Mouse (Mus musculus) hindbrain, embryonic 16.5 days (tissue): ENCODE measurements around the gene Gm21885. TPM values are rescaled to one million over a fixed set of nuclear protein-coding genes. Genes with fewer than 3 reads are reported as not detected.

Source experiments
- ATAC-seq: fragments of 200-750 bp; cut with Nextera tagmentation; 2 replicates; pipeline ENCODE4 v1.8.0; 2017; ENCODE audit warnings: moderate TSS enrichment, moderate library complexity
- H3K27ac ChIP-seq: fragments of 300-500 bp; sonication (generic); 2 replicates; pipeline ENCODE4 v1.5.1; 2014; ENCODE audit warnings: low read depth, mild to moderate bottlenecking, control low read depth, low read length, moderate library complexity
- H3K27me3 ChIP-seq: fragments of 300-500 bp; sonication (generic); replicated peaks from 2 replicates; pipeline ENCODE4 v1.6.1; 2014; ENCODE audit warnings: low read length; ENCODE audit not compliant: control insufficient read depth, insufficient read depth
- H3K36me3 ChIP-seq: fragments of 300-500 bp; sonication (generic); 2 replicates; pipeline ENCODE4 v1.6.1; 2014; ENCODE audit warnings: mild to moderate bottlenecking, low read length, moderate library complexity, mixed read lengths; ENCODE audit not compliant: control insufficient read depth, insufficient read depth
- H3K4me1 ChIP-seq: fragments of 300-500 bp; sonication (generic); 2 replicates; pipeline ENCODE4 v1.6.1; 2014; ENCODE audit warnings: low read depth, low read length; ENCODE audit not compliant: control insufficient read depth, insufficient read depth
- H3K4me2 ChIP-seq: fragments of 300-500 bp; sonication (generic); 2 replicates; pipeline ENCODE4 v1.6.1; 2014; ENCODE audit warnings: mild to moderate bottlenecking, low read length, control low read depth, moderate library complexity
- H3K4me3 ChIP-seq: fragments of 300-500 bp; sonication (generic); 2 replicates; pipeline ENCODE4 v1.5.1; 2014; ENCODE audit warnings: mild to moderate bottlenecking, low read length, control low read depth, moderate library complexity
- H3K9ac ChIP-seq: fragments of 300-500 bp; sonication (generic); 2 replicates; pipeline ENCODE4 v1.6.1; 2014; ENCODE audit warnings: low read depth, mild to moderate bottlenecking, control low read depth, low read length, moderate library complexity
- H3K9me3 ChIP-seq: fragments of 300-500 bp; sonication (generic); 2 replicates; pipeline ENCODE4 v1.6.1; 2014; ENCODE audit warnings: mild to moderate bottlenecking, low read length, moderate library complexity; ENCODE audit not compliant: control insufficient read depth
- WGBS: fragments of 180-500 bp; shearing (Covaris S2); extraction: QIAGEN DNeasy Blood & Tissue Kit; methylation state at CpG from one replicate; pipeline ENCODE4 v1.1.7; 2014; 5-methylcytosine and 5-hydroxymethylcytosine counted together
- polyA plus RNA-seq: library from polyadenylated mRNA; unstranded; fragments of >200 nt; fragmentation: Nextera tagmentation; extraction: Ambion mirVana; gene quantifications from 2 replicates; pipeline ENCODE4 v1.2.1, GENCODE M21; 2015

The Gm21885 gene
- polyA plus RNA-seq, 1 experiment from 2014 or later: not detected

DNA sequence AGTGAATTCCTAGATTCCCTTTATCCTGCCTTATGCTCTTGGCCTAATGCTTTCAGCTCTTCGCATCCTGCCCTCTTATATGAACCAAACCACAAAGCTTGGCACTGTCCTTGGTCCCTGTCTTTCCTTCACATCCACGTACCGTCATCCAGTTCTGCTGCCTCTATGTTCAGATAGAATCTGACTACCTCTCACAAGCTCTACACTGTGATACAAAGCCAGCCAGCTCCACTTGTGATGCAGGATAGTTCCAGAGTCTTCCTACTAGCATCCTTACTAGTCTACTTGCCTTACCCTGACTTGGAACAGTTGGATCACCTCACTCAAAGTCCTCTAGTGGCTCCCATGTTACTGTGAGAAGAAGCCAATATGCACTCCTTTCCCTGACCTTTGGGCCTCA lies 48.5 kb downstream of the Gm21885 start:
- no peak overlapping the region for H3K4me2 ChIP-seq

DNA sequence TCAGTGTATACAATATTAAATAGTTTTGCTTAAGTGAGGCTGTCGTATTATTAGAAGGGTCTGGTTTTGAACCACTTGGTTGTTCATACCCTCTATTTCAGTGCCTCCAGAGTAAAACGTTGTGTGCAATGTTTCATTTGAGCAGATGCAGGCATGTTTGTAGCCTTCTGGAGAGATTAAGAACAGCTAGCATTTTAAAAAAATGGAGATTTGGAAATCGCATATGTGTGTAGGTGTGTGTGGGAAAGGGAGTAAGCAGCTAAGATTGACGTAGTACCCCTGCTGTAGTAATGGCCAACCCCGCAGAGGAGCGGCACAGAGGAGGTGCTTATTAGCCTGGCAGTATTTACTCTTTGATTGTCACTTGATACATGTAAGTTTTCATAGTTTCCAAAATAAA lies 51.1 kb downstream of the Gm21885 start:
- H3K4me2 ChIP-seq: no peak overlapping the region
- peaks cover 12% of the 10 kb centered on the region for H3K36me3 ChIP-seq
- WGBS: 93% methylated on average over 6 of the region's 6 CpGs
- no peaks in the 10 kb centered on the region for H3K27me3 ChIP-seq
- ATAC-seq: no peak
- no peaks in the 10 kb centered on the region for H3K9me3 ChIP-seq
- H3K4me3 ChIP-seq: no peak overlapping the region
- H3K4me1 ChIP-seq: peaks cover 25% of the 10 kb centered on the region
- no peak overlapping the region for H3K9ac ChIP-seq
- H3K27ac ChIP-seq: no peak overlapping the region

More for the DNA sequence above, 48.5 kb downstream of the Gm21885 start:
- H3K9me3 ChIP-seq: no peaks in the 10 kb centered on the region
- no peaks in the 10 kb centered on the region for H3K27me3 ChIP-seq
- H3K4me3 ChIP-seq: no peak overlapping the region
- no peak overlapping the region for H3K27ac ChIP-seq
- ATAC-seq: no peak
- H3K4me1 ChIP-seq: peaks cover 32% of the 10 kb centered on the region
- WGBS: 90% methylated on average over 3 of the region's 3 CpGs
- H3K36me3 ChIP-seq: peaks cover 6% of the 10 kb centered on the region; the same call in 1 of the 2 replicates
- no peak overlapping the region for H3K9ac ChIP-seq

DNA sequence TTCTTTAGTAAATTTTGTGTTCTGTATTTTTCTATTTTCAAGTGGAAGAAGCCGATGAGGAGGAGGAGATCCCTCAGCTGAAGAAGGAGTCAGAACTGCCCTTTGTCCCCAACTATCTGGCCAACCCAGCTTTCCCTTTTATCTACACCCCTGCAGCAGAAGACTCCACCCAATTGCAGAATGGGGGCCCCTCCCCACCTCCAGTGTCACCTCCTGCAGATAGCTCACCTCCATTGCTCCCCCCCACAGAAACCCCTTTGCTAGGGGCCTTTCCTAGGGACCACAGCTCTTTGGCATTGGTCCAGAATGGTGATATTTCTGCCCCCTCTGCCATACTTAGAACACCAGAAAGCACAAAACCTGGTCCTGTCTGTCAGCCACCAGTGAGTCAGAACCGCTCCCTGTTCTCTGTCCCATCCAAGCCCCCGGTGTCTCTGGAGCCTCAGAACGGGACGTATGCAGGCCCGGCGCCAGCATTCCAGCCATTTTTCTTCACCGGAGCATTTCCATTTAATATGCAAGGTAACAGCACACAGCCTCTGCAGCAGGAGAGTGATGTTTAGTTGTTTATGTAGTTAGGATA lies 52.8 kb downstream of the Gm21885 start:
- Histone ChIP-seq H3K27me3 (no peaks in the 10 kb centered on the region), H3K27ac (no peak overlapping the region), H3K4me3 (no peak overlapping the region), H3K4me2 (no peak overlapping the region), H3K36me3 (peaks cover 19% of the 10 kb centered on the region), H3K4me1 (peaks cover 20% of the 10 kb centered on the region), H3K9ac (no peak overlapping the region), H3K9me3 (no peaks in the 10 kb centered on the region)
- 71% methylated on average over 8 of the region's 8 CpGs for WGBS
- no peak for ATAC-seq

Other genes starting within 250 kb of the Gm21885 start
- 29.1 and 29.2 TPM in 2 replicates for gene Tob1, start 70.4 kb upstream of the Gm21885 start, polyA plus RNA-seq
- 9.3 and 10.2 TPM in 2 replicates for gene Wfikkn2, start 35.9 kb upstream of the Gm21885 start, polyA plus RNA-seq
- 110 and 113 TPM in 2 replicates for gene Luc7l3, start 40.1 kb downstream of the Gm21885 start, polyA plus RNA-seq
- gene Ankrd40, start 46.1 kb downstream of the Gm21885 start, polyA plus RNA-seq: 9.2 and 9.4 TPM in 2 replicates
- 0.91 and 1.3 TPM in 2 replicates for gene Abcc3, start 111.1 kb downstream of the Gm21885 start, polyA plus RNA-seq
- gene Cacna1g, start 192.3 kb downstream of the Gm21885 start, polyA plus RNA-seq: 15.1 and 20.5 TPM in 2 replicates
- 0.64 and 0.81 TPM in 2 replicates for gene Spata20, start 204.3 kb downstream of the Gm21885 start, polyA plus RNA-seq
- gene Epn3, start 218.1 kb downstream of the Gm21885 start, polyA plus RNA-seq: 2.8 and 3.0 TPM in 2 replicates
- 3.7 and 5.5 TPM in 2 replicates for gene Mycbpap, start 239.9 kb downstream of the Gm21885 start, polyA plus RNA-seq